Mouse (Mus musculus): ENCODE data around the gene 5730596B20Rik.

The 5730596B20Rik gene

GRCm38 (mm10) chr6:52162611-52163365 lies 14.5 kb upstream of the 5730596B20Rik start:
- DNase-seq (ENCODE audit: low spot score) = no peak

GRCm38 (mm10) chr6:52163366-52164031 lies 13.8 kb upstream of the 5730596B20Rik start:
- DNase-seq (ENCODE audit: low spot score) = no peak

DNA sequence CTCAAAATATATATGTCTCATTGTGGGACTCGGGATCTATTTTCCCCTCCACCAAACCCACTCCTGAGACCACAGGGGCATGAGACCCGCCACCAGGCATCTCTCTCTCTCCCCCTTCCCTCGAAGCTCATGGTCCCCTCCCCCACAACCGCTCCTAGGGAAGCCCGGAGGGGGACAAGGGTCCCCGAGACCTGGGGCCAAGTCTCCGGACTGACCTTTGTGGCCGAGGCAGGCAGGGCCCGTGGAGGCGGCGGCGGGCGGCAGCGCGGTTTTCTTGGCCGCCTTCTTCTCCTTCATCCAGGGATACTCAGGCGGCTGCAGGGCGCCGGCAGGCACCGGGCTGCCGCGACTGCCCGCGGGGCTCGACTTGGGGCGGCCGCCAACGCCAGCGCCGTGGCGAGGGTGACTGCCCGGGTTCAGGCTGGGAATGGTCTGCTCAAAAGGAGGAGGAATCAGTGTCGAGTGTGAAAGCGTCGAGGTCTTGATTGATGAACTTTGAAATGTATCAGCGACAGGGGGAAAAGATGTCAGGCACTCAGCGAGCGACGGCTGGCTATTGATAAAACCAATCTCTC lies 13.2 kb upstream of the 5730596B20Rik start:
- DNase-seq (ENCODE audit: low spot score) = no peak

GRCm38 (mm10) chr6:52164626-52165440 lies 12.5 kb upstream of the 5730596B20Rik start, which contains the start of gene Hoxa2:
Hoxa2 (minus strand) TSS chr6:52164831.
- no peak for DNase-seq (ENCODE audit: low spot score)

DNA sequence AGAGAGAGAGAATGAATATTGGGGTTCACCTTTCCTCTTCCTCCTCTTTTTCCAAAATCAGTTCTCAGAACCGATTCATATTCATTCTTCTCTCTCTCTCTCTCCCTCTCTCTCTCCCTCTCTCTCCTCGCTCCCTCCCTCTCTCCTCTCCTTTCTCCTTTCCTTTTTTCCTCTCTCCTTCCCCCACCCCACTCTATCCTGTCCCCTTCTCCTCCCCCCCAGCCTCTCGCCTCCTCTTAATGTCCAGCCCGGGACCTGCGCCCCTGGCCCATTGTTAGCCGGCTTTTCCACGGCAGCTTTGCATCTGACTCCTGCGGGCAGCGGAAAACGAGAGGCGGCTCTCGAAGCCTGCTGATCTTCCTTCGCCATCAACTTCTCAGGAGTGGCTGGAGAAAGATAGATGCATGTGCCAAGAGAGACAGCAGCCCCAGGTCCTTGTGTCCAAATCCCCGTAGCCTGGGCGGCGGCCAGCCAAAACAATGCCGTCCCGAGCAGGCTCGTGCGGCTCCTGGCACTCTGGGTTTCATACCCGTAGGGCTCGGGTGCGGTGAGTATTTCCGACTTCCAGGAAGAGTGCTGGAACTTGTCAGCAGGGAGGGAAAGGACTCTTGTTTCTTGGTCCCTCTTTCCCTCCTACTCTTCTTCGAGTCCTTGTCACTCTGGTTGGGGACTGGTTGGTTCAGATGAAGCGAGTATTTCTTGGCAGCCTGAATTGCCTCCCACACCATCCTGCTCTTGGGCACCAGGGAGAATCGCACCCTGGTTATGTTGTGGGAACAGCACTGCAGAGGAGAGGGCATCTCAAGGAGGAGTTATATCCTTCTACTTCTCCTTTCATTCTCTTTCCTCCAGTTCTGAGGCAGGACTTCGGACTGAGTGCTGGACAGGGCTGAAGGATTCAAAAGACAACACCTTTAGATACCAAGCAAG lies 11.6 kb upstream of the 5730596B20Rik start:
- DNase-seq (ENCODE audit: low spot score) = no peak

DNA sequence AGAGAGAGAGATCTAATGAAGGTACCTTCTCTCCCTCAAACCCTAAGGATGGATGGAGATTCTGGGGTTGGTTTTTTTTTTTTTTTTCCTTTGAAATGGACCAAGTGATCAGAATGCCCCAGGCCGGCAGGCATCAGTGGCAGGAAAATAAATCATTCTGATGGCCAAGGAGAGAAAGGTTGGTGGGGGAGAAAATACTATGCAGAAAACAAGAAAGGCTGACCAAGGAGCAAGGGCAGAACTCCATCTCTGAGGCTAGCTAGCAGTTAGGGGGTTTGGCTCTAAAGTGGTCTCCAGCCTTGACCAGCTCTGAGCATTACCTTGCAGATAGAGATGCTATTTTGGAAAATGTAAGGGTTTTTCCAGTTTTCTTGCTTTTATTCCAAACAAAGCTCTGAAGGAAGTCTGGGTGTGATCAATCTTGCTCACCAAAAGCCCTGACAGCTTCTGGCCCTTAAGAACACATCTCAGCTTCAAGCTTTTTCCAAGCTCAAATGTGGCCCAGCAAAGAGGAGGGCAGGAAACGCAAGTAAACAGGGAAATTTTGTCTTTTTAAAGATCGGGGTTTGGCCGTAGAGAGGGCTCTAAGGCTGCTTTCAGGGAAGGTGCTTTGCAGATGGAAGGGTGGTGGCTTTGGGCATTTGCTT lies 10.7 kb upstream of the 5730596B20Rik start:
- DNase-seq (ENCODE audit: low spot score) = no peak

GRCm38 (mm10) chr6:52167176-52167575 lies 10.1 kb upstream of the 5730596B20Rik start:
- DNase-seq (ENCODE audit: low spot score) = no peak

DNA sequence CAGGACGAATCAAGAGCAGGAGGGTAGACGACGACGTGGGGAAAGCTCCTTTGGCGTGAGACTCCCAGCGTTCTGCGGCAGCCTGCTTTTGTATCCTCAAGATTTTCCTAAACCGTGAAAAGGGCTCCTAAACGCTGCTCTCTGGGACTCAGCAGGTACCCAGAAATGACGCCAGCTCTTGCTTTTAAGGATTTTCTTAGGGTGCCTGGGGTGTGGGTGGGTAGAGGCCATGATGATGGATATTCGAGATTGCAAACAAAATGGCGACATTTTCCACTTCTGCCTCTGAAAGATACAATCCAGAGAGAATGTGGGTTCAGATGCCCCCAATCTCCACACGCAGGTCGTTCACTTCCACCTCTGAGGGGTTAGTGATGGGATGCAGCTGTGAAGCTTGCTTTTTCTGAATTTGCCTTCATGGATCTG lies 9.5 kb upstream of the 5730596B20Rik start:
- DNase-seq (ENCODE audit: low spot score) = no peak

DNA sequence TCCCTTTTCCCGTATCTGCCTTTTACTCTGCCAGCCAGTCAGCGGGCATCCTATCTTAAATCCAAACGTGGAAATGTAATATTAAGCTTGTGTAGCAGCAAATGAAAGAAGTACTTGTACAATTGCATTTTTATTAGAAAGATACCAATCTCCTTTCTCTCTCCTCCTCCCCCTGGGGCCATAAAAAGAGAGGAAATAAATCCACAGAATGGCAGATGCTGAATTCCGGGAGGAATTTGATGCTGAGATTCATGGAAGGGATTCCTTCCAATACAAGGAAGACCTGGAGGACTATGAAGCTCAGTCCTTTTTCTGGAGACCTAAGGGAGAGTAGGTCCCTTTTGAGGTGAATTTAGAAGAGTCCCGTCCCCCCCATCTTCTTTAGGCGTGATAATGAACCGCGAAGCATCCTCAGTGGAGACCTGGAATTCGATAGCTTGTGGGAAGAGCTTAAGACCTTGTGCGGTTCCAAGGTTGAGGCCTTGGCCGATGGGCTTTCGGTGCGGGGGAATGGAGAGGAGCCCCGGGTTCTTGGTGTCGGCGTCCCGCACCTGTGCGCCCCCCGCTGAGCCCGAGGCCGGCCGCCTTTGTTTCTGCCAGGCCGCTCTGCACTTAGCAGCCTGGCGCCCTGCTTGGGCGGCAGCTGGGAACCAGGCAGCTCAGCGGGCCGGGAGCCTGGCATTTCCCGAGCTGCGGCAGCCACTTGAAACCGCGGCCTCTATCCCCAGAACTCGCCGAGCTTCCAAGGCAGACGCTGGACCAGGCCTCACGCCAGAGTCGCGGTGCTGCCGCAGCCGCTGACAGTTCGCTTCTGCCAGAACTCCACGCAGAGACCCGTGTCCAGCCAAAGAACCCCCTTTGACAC lies 8.9 kb upstream of the 5730596B20Rik start:
- no peak for DNase-seq (ENCODE audit: low spot score)

- DNase-seq (ENCODE audit: low spot score) = no peak
These were observed 7.7 kb upstream of the 5730596B20Rik start for GRCm38 (mm10) chr6:52169499-52170165.

DNA sequence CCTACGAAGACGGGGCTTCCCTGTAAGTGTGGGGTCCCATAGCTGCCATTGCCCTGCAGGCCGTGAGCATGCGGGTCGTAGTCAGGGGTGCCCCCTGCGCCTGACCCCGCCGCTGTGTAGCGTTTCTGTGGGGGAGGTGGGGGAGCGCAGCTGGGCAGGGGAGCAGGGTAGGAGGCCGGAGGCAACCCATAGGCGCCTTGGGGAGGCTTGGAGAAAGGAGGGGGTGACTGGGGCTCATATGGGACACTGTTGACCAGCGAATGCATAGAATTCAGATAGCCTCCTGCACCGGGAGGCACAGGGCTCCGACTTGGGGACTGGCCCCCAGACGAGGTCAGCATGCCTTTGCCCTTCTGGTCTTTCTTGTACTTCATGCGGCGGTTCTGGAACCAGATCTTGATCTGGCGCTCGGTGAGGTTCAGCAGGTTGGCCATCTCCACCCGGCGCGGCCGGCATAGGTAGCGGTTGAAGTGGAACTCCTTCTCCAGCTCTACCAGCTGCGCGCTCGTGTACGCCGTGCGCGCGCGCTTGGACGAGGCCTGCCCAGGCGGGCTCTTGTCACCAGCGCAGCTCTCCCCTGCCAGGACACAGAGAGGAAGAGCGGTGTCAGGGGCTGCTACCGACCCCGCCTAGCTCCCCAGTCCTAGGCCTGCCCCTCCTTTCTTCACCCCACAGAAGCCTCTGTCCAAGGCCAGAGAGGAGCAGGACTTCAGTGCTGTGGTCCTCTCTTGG lies 7.0 kb upstream of the 5730596B20Rik start:
- DNase-seq (ENCODE audit: low spot score) = no peak

DNA sequence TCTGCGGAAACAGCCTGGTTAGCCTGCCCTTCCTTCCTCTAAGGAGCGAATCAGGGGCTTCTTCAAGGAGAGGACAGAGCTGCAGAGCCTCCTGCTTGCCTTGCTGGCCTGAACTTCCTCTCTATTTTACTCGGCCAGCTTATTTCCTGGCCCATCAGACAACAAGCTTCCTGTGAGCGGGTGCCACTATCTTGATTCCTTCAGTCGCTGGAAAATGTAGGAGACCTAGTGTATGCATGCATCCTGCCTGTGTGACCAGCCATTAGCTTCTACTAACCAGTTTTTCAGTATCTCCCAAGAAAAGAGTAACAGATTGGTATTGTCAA lies 6.4 kb upstream of the 5730596B20Rik start:
- DNase-seq (ENCODE audit: low spot score) = no peak

- DNase-seq (ENCODE audit: low spot score) = no peak
These were observed 6.0 kb upstream of the 5730596B20Rik start for GRCm38 (mm10) chr6:52171331-52171730.

- no peak for DNase-seq (ENCODE audit: low spot score)
These were observed 5.4 kb upstream of the 5730596B20Rik start for GRCm38 (mm10) chr6:52171938-52172337.

DNA sequence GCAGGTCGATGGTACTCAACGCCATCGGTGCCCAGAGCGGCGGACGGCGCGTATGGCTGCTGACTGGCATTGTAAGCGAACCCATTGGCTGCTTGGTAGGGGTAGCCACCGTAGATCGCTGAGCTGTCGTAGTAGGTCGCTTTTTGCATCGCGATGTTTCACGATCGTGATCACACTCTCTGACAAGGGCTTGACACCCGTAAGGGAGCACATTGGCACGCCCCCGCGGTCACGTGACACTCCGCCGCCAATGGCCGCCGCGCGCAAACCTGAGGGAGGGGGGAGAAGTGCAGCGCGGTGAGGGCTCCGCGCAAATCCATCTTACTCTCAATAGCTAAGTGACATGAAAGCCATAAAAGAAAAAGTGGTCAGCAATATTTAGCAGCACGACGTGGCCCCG lies 4.8 kb upstream of the 5730596B20Rik start:
- no peak for DNase-seq (ENCODE audit: low spot score)

DNA sequence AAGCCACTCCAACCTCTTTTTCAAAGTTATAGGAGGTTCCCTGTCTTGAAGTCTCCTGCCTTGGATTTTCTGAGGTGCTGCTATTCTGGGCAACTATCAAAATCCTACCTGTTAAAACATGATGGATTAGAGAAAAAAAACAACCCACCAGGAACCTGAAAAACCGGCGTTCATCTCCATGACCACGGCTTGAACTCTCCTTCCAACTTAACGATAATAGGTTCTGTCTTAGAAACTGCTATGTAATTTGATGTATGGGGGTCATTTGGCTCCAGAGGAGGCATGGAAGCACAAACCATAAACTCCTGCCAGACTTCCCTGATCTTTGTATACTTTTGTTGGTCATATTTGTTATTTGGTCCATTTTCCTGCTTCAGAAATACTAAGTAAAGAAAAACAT lies 3.6 kb upstream of the 5730596B20Rik start:
- no peak for DNase-seq (ENCODE audit: low spot score)

GRCm38 (mm10) chr6:52174968-52175751 lies 2.1 kb upstream of the 5730596B20Rik start:
- no peak for DNase-seq (ENCODE audit: low spot score)

DNA sequence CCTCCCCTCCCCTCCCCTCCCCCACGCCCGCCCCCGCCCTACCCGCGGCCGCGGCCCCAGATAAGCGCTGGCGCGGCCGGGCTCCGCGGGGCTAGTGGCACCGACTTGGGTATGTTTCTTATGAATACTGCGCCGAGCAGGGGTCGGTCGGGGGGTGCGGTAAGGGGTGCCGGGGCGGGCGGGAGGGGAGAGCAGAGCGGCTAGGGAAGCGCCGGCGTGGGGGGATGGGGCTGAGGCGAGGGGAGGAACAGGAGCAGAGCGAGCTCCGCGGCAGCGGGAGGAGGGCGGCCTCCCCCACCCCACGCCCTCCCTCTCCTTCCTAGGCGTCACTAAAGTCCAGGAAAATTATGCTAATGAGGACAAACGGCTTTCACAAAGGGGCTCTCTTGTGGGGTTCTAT lies 1.4 kb upstream of the 5730596B20Rik start:
- no peak for DNase-seq (ENCODE audit: low spot score)

Measured in layer of hippocampus, adult 9-10 months (tissue).